Mouse (Mus musculus) bone marrow, adult 2 months (tissue): ENCODE results near the gene Klhdc8a. TPM values are rescaled to one million over a fixed set of nuclear protein-coding genes. Genes with fewer than 3 reads are reported as not detected.
A peak's percentile ranks its signal among the peaks of the same experiment; 100 is the strongest.

Experiments
- H3K27ac ChIP-seq: fragments of 200-500 bp; 2 replicates; pipeline ENCODE4 v1.5.1; 2012; ENCODE audit warnings: low read depth, mild to moderate bottlenecking, control low read depth, inconsistent platforms, low read length; ENCODE audit not compliant: control insufficient read depth, poor library complexity, insufficient read depth
- H3K4me1 ChIP-seq: fragments of 200-500 bp; 2 replicates; pipeline ENCODE4 v1.6.1; 2011; ENCODE audit warnings: low read length; ENCODE audit not compliant: control insufficient read depth, insufficient read depth
- H3K4me3 ChIP-seq: fragments of 200-500 bp; replicated peaks from 2 replicates; pipeline ENCODE3; 2011; ENCODE audit warnings: mild to moderate bottlenecking, low read depth, low read length, control low read depth; ENCODE audit not compliant: control insufficient read depth
- CTCF ChIP-seq: fragments of 200-500 bp; IDR thresholded peaks from 2 replicates; pipeline ENCODE4 v1.5.1; 2011; ENCODE audit warnings: low read length, control low read depth; ENCODE audit not compliant: control insufficient read depth, insufficient read depth
- POLR2A ChIP-seq: fragments of 200-500 bp; IDR thresholded peaks from 2 replicates; pipeline ENCODE4 v1.6.1; 2011; ENCODE audit warnings: low read depth, mild to moderate bottlenecking, control low read depth, low read length, borderline replicate concordance; ENCODE audit not compliant: control insufficient read depth
- WGBS: fragments of 180-500 bp; shearing (Covaris S2); methylation state at CpG from one replicate; pipeline ENCODE4 v1.1.7; 2018; 5-methylcytosine and 5-hydroxymethylcytosine counted together
- polyA plus RNA-seq: library from polyadenylated mRNA; stranded (reverse); fragments of >200 nt; gene quantifications from 2 replicates; pipeline ENCODE4 v1.2.4, GENCODE M21; 2011; ENCODE audit warnings: low replicate concordance; ENCODE audit not compliant: missing spikeins, insufficient read depth, insufficient read length

The Klhdc8a gene
- polyA plus RNA-seq: not detected in 2 replicates

- no peak for TF ChIP-seq POLR2A
- no peak for TF ChIP-seq CTCF
- Histone ChIP-seq H3K4me1 (no peaks in the 10 kb centered on the region), H3K27ac (no peak within 1 kb of the TSS), H3K4me3 (no peak within 1 kb of the TSS)
- WGBS: 2% methylated on average over 28 of the region's 28 CpGs
These were observed at the start of gene Klhdc8a for GRCm38 (mm10) chr1:132298425-132298800. Gene Klhdc8a (plus strand): TSS chr1:132298626.

DNA sequence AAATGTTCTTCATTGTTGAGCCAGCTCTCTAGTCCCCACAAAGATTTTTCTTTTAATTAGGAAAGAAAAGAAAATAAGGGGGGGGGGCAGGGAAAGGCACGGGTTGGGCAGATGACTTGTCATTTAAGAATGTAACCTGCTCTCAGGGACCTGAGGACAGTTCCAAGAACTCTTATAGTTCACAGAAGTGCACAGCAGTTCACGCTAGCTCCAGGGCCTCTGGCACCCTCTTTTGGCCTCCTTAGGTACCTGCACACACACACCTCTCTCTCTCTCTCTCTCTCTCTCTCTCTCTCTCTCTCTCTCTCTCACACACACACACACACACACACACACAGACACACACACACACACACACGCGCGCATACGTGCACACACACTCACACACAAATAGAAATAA lies 44.0 kb upstream of the Klhdc8a start:
- no peaks in the 10 kb centered on the region for H3K4me1 ChIP-seq
- H3K4me3 ChIP-seq: no peak overlapping the region
- H3K27ac ChIP-seq: no peak overlapping the region
- WGBS: 82% methylated on average over 6 of the region's 6 CpGs
- TF ChIP-seq POLR2A: no peak
- no peak for TF ChIP-seq CTCF

- H3K27ac ChIP-seq: no peak overlapping the region
- H3K4me1 ChIP-seq: no peaks in the 10 kb centered on the region
- WGBS: 61% methylated on average over 1 of the region's 1 CpGs
- TF ChIP-seq POLR2A (no peak), CTCF (no peak)
- no peak overlapping the region for H3K4me3 ChIP-seq
These were observed 38.1 kb upstream of the Klhdc8a start for GRCm38 (mm10) chr1:132260331-132260730.

DNA sequence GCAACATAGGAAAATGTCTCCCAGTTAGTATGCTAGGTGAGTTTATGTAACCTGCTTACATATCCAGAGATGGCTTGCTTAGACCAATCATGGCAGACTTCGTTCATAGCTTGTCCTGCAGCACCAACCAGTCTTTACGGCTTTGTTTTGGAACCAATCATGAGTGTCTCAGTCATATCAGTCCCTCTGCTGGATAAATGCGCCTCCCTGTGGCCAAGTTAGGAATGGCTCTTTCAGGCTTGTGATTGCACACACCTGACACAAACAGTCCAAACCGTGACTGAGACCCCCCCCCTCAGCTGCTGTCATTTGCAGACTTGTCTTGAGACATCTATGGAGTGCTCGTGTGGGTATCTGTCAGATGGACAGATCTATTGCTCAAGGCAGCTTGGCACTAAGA lies 37.4 kb upstream of the Klhdc8a start:
- Histone ChIP-seq H3K4me1 (no peaks in the 10 kb centered on the region), H3K4me3 (no peak overlapping the region), H3K27ac (no peak overlapping the region; the same call in 1 of the 2 replicates)
- TF ChIP-seq POLR2A (no peak), CTCF (peak; percentile 6; the same call in 1 of the 2 replicates)
- 58% methylated on average over 5 of the region's 5 CpGs for WGBS

GRCm38 (mm10) chr1:132263618-132264017 lies 34.8 kb upstream of the Klhdc8a start:
- Histone ChIP-seq H3K4me1 (no peaks in the 10 kb centered on the region), H3K27ac (no peak overlapping the region), H3K4me3 (no peak overlapping the region)
- TF ChIP-seq POLR2A: no peak
- no peak for TF ChIP-seq CTCF
- 86% methylated on average over 4 of the region's 4 CpGs for WGBS

- WGBS: 45% methylated on average over 7 of the region's 7 CpGs
- no peak overlapping the region for H3K4me3 ChIP-seq
- H3K27ac ChIP-seq: no peak overlapping the region
- TF ChIP-seq POLR2A: no peak
- no peaks in the 10 kb centered on the region for H3K4me1 ChIP-seq
These were observed 33.8 kb upstream of the Klhdc8a start for GRCm38 (mm10) chr1:132264577-132264976.

GRCm38 (mm10) chr1:132265211-132265859 lies 33.1 kb upstream of the Klhdc8a start:
- H3K27ac ChIP-seq: no peak overlapping the region
- no peak overlapping the region for H3K4me3 ChIP-seq
- no peak for TF ChIP-seq CTCF
- TF ChIP-seq POLR2A: no peak
- H3K4me1 ChIP-seq: no peaks in the 10 kb centered on the region
- WGBS: 79% methylated on average over 8 of the region's 8 CpGs

DNA sequence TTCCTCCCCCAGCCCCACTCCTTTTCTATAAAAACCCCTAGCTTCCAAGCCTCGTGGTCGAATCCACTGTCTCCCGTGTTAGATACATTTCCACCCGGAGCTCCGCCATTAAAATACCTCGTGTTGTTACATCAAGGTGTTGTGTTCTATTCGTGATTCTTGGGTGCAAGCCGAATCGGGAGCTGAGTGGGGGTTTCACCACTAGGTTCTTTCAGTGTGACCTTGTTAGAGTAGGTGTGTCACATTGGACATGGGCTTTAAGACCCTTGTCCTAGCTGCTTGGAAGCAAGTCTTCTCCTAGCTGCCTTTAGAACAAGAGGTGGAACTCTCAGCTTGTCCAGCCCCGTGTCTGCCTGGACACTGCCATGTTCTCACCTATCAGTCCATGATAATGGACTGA lies 32.5 kb upstream of the Klhdc8a start:
- WGBS: 82% methylated on average over 10 of the region's 10 CpGs
- Histone ChIP-seq H3K27ac (no peak overlapping the region), H3K4me1 (no peaks in the 10 kb centered on the region), H3K4me3 (no peak overlapping the region)
- TF ChIP-seq CTCF (no peak), POLR2A (no peak)
